Mouse (Mus musculus) B cell, adult 67 days (primary cell): ENCODE measurements around the gene Klkb1. TPM values are rescaled to one million over a fixed set of nuclear protein-coding genes. Genes with fewer than 3 reads are reported as not detected.

Experiments
- total RNA-seq, 2 experiments: library from RNA; stranded (reverse); gene quantifications; 4 replicates each; pipeline ENCODE4 v1.2.4; 2023

Klkb1 gene
- total RNA-seq, result not detected

DNA sequence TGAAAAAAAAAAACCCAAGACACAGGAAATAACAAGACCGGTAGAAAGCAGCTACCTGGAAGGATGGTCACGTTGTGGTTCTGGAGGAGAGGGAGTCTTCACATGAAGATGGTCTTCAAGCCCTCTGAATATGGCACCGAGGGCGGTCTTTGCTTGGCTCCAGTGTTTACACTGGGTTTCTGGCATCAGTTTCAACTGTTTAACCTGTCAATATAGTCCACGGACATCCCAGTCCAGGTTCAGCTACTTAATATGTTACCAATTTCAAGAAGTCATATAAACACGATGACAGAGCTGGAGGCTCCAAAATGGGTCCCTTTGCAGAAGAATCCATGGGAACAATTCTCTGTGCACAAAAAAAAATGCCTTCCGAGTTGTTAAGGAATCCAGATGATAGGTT, at the start of gene Klkb1:
TSS of gene Klkb1 (minus strand) at position 173 of the 400 bp plus-strand sequence.

DNA sequence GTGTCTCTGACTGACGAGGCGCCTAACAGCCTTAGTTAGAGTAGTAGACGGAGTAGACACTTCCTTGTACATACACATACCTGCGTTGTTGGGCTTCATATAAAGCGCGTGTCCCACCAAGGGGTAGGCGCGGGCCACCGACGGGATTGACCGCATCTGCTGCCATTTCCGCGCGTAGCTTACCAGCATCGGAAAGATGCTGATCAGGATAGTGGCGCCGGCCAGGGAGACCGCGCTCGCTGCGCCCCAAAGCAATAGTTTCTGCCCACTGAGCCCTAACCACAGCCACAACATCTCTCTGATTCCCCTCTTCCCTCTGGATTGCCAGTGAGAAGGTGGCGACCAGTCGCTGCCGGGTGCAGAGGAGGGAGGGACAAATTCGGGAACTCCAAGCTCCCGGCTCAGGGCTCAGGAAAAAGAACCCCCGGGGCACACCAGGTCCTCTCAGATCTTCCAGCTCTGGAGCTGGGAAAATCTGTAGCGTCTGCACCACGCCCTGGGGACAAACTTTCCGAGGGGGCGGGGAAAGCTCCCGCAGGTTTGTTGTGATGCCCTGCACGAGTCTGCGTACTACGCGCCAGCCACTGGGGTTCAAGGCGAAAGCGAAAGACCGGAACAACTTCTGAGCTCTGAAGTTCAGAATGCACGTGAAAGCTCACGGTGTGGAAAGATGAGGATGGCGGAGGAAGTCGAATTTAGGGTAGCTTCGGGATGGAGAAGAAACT, 38.2 kb upstream of the Klkb1 start, which contains the start of gene Cyp4v3:
TSS of gene Cyp4v3 (minus strand) at position 532 of the 725 bp plus-strand sequence.

DNA sequence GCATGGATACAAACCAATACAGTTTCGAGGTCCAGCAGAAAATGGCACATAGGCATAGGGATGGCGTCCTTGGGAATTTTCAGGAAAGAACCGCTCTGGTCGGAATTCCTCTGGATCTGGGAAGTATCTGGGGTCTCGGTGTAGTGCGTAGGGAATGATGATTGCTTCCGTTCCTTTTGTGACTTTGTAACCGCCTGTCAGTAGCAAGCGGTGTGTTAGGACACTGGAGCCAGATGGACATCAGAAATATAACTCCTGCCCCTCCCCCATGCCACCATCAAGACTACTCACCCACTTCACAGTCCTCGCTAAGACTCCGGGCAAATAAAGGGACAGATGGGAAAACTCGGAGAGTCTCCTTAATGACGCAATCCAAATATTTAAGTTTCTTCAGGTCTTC, 13.7 kb upstream of the Klkb1 start, which contains the start of gene Gm45753:
TSS of gene Gm45753 (minus strand) at position 101 of the 400 bp plus-strand sequence.

DNA sequence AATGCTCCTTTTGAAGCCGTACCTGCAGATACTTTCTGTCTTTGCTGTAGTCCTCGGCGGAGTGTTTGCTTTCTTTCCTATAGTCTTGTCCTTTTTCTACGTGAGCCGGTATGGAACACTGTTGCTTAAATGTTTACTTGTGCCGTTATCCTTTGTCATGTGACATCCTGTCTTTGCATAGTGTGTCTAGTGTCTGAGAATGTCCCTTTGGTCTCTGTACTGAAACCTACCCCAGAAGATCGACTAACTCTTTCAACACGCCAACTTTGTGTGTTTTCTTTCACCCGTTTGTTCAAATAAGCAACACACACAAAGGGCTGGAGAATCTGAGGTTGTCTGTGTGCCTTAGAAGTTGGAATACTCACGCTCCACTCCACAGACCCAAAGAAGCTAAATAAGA, 32.7 kb downstream of the Klkb1 start, which contains the start of gene F11:
TSS of gene F11 (minus strand) at position 112 of the 400 bp plus-strand sequence.

Other genes with a start within 250 kb of the Klkb1 start
- not detected for gene Mtnr1a, start 225.7 kb downstream of the Klkb1 start, total RNA-seq
- gene F11, start 32.8 kb downstream of the Klkb1 start, total RNA-seq, result not detected
- gene Gm45753, start 13.6 kb upstream of the Klkb1 start, total RNA-seq, result under 1 TPM in 1 of 2 experiments, not detected in 1; 0.21 TPM
- 10 to 100 TPM in 1 of 2 experiments, 1 to 10 TPM in 1; 8.7 to 10.3 TPM for gene Cyp4v3, start 38.4 kb upstream of the Klkb1 start, total RNA-seq
- gene Fam149a, start 87.4 kb upstream of the Klkb1 start, total RNA-seq, result 1 to 10 TPM; 1.6 to 1.7 TPM
- 10 to 100 TPM; 17.9 to 23.6 TPM for gene Tlr3, start 116.2 kb upstream of the Klkb1 start, total RNA-seq
- gene Sorbs2, start 212.9 kb upstream of the Klkb1 start, total RNA-seq, result 10 to 100 TPM; 11.6 to 12.3 TPM